Mouse (Mus musculus): Measurements from ENCODE around the gene Tubb1.

- TF ChIP-seq CTCF (IDR thresholded peaks at IDR 0.05; ENCODE audit: low read depth, low read length), result no peak
- no peak for TF ChIP-seq POLR2A (IDR thresholded peaks at IDR 0.05; ENCODE audit: extremely low read depth, insufficient read depth, low read length)
Measured at GRCm38 (mm10) chr2:174446492-174446891, 4.0 kb upstream of the Tubb1 start.
